Mouse (Mus musculus) erythroblast, embryonic 14.5 days (primary cell): ENCODE data around the gene Gpr1. TPM values are rescaled to one million over a fixed set of nuclear protein-coding genes. Genes with fewer than 3 reads are reported as not detected.

ENCODE experiments used
- H3K27me3 ChIP-seq: 2 replicates; pipeline ENCODE4 v1.6.1; 2012; ENCODE audit warnings: inconsistent platforms; ENCODE audit not compliant: control insufficient read depth
- H3K36me3 ChIP-seq: 2 replicates; pipeline ENCODE4 v1.6.1; 2012; ENCODE audit warnings: mild to moderate bottlenecking, inconsistent platforms; ENCODE audit not compliant: control insufficient read depth
- H3K4me1 ChIP-seq: 2 replicates; pipeline ENCODE4 v1.6.1; 2012; ENCODE audit warnings: inconsistent platforms; ENCODE audit not compliant: control insufficient read depth
- H3K4me3 ChIP-seq: replicated peaks from 2 replicates; pipeline ENCODE3; 2012; ENCODE audit warnings: moderate library complexity, mild to moderate bottlenecking, inconsistent platforms
- H3K9me3 ChIP-seq: 2 replicates; pipeline ENCODE4 v1.6.1; 2012; ENCODE audit warnings: low read length, inconsistent platforms, mixed read lengths; ENCODE audit not compliant: control insufficient read depth
- GATA1 ChIP-seq: IDR thresholded peaks from 2 replicates; pipeline ENCODE4 v1.6.1; 2012; ENCODE audit warnings: low read length, inconsistent platforms, mixed read lengths
- TAL1 ChIP-seq: IDR thresholded peaks from 3 replicates; pipeline ENCODE4 v1.6.1; 2012; ENCODE audit warnings: low read length, inconsistent platforms, mixed read lengths
- polyA plus RNA-seq: library from polyadenylated mRNA; stranded (reverse); fragments of >175 nt; gene quantifications from 2 replicates; pipeline ENCODE4 v1.2.3, GENCODE M21; 2012

Gpr1 gene
- polyA plus RNA-seq, result not detected in 2 replicates

DNA sequence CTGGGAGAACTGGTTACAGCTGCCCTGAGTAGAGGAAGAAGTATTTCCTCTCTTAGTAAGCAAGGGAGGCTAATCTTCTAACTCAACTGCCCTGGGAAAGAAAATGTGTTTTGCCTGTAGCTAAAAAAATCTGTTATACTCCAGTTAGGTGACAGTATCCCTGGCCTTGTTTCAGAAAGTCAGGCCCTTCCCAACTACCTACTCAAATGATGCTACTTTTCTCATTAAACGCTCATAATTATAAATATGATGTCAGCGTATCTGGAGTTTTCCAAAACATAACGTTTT, at the start of gene Gpr1:
Gene Gpr1 (minus strand): TSS at position 273 of the 288 bp plus-strand sequence.
- Histone ChIP-seq H3K36me3 (no peaks in the 10 kb centered on the region), H3K4me1 (no peaks in the 10 kb centered on the region), H3K27me3 (peaks cover 15% of the 10 kb centered on the region), H3K4me3 (no peak within 1 kb of the TSS), H3K9me3 (no peaks in the 10 kb centered on the region)
- TF ChIP-seq GATA1 (no peak), TAL1 (no peak)

DNA sequence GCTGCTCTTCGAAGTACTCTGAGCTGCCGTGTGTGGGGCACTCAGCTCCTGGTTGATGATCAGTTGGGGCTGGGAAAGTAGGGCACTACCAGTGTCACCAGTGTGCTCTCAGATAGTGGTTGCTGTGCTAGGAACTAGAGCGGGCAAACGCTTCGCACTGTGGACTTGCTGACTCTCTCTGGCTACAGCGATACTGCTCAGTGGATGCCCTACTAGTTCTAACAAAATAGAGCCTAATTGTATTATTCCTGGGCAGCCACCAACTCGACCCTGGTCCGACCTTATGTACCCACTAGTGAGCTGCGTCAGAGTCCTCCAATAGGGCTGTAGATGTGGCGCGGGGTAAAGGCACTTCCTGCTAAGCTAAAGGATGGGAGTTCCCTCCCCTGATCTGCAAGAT, 49.3 kb upstream of the Gpr1 start:
- H3K4me3 ChIP-seq, result no peak overlapping the region

DNA sequence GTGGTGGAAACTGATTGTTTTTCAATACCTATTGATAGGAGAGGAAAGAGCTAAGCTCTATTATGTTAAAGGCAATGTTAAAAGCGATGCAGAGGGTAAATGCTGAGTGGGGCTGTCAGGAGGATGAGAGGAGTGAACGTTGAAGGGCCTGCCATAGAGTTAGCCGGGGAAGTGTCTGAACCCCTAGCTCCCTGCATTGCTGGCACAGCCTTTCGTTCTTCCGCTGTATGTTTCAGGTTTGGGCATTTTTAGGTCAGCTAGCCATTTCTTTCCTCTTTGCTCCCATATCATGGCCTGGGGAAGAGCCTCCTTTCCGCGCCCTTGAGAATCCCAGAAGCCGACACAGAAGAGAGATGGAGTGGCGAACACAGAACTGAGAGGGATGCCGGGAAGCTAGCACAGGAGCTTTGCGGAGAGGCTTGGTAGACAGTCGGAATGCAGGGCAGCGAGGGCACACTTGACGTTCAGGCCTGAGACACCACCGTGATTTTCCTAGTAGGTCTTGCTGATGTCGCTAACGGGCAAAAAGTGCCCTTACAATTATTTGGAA, 46.8 kb upstream of the Gpr1 start:
- Histone ChIP-seq H3K9me3 (no peaks in the 10 kb centered on the region), H3K36me3 (no peaks in the 10 kb centered on the region), H3K4me1 (no peaks in the 10 kb centered on the region), H3K4me3 (no peak overlapping the region), H3K27me3 (peaks cover 99% of the 10 kb centered on the region)
- TF ChIP-seq TAL1, result no peak

More for the DNA sequence above, 49.3 kb upstream of the Gpr1 start:
- no peaks in the 10 kb centered on the region for H3K9me3 ChIP-seq
- H3K36me3 ChIP-seq, result no peaks in the 10 kb centered on the region
- H3K4me1 ChIP-seq, result no peaks in the 10 kb centered on the region
- H3K27me3 ChIP-seq, result peaks cover 99% of the 10 kb centered on the region
- no peak for TF ChIP-seq GATA1
- TF ChIP-seq TAL1, result no peak

DNA sequence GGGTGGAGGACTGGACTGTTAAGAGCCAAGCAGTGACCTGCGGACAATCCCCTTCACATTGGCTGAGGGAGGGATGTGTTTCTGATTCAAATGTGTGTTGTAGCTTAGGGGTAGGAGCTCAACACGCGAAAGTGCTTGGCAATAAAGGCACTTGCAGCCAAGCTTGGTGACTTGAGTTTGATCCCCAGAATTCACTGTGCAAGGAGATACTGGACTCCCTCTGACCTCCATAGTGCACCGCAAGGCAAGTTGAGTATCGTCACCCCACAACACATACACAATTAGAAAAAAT, 46.3 kb upstream of the Gpr1 start:
- Histone ChIP-seq H3K27me3 (peaks cover 99% of the 10 kb centered on the region), H3K4me3 (no peak overlapping the region), H3K9me3 (no peaks in the 10 kb centered on the region), H3K36me3 (no peaks in the 10 kb centered on the region), H3K4me1 (no peaks in the 10 kb centered on the region)
- TF ChIP-seq TAL1 (no peak), GATA1 (no peak)

DNA sequence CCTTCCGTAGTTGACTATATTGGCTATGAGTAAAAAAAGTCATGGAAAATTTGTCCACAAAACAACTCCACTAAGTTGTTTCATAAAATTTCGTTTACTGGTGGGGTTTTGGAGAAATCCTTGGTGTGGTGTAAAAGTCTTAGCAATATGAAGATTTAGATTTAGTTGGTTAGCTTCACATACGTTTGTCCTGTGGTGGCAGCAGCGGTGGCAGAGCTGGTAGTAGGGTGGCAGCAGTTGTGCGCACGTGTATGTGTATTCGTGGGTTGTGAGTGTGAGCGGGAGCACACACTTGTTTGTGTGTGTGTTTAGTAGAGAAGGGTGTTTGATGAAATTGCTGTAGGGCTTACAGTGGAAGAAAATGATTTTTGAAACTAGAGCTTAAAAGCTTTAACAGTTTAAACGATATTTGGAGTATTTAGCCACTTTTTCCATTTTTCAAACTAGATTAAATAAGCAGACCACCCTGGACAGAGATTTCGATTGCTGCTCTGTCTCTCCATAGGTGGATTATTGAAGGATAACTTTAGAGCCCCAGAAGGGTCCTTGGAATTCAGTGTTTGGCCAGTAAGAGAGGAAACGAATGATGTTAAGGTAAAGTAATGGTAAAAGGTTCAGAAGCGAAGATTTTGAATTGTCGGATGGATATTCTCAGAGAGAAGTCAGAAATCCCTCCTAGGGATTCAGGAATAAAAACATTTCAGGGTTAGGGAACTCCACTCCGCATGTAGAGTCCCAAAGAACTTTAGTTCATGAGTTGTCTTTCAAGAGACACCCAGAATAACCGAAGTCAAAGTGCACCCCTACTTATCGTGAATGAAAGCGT, 45.8 kb upstream of the Gpr1 start:
- Histone ChIP-seq H3K36me3 (no peaks in the 10 kb centered on the region), H3K4me1 (no peaks in the 10 kb centered on the region), H3K9me3 (no peaks in the 10 kb centered on the region), H3K27me3 (peaks cover 99% of the 10 kb centered on the region), H3K4me3 (no peak overlapping the region)
- no peak for TF ChIP-seq GATA1
- no peak for TF ChIP-seq TAL1

DNA sequence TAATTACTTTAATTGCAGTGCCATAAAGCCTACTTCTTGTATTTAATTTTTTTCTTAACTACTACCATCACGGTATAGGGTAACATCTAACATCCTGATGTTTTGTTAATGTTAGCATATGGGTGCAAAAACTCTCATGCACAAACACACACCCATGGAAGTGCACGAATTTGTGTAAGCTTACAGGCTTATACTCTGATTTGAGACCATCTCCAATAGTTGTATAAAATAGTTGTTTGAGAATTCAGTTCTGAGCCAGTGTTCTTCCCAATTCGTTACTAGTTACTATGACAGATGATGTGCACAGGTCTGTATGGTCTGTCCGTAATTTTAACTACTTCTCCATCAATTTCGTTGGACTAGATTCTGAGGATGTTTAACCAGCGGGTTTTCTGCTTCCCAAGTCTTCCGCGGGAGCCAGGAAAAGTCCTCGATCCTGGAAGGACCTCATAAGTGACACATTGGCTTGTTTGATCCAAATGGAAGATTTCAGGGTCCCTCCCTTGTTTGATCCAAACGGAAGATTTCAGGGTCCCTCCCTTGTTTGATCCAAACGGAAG, 45.0 kb upstream of the Gpr1 start:
- H3K27me3 ChIP-seq, result peaks cover 99% of the 10 kb centered on the region
- TF ChIP-seq GATA1 (no peak), TAL1 (no peak)
- no peaks in the 10 kb centered on the region for H3K36me3 ChIP-seq
- H3K9me3 ChIP-seq, result no peaks in the 10 kb centered on the region
- H3K4me3 ChIP-seq, result no peak overlapping the region
- H3K4me1 ChIP-seq, result no peaks in the 10 kb centered on the region

DNA sequence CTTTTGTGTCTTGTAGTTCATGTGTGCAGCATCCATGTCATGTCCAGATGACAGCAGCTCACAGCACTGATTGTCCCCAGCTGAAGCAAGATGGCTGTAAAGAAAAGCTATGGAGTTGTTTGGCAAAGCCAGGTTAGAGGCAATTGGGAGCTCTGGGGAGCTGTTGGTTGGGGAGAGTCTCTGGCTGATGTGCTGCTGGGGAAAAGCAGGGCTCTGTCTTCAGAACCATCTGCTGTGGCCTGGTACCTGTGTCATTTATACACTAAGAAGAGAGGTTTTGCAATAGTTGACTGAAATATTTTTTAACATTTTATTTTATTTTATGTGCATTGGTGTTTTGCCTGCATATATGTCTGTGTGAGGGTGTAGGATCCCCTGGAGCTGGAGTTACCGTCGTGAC, 44.2 kb upstream of the Gpr1 start:
- no peak overlapping the region for H3K4me3 ChIP-seq
- no peaks in the 10 kb centered on the region for H3K9me3 ChIP-seq
- no peaks in the 10 kb centered on the region for H3K36me3 ChIP-seq
- H3K4me1 ChIP-seq, result no peaks in the 10 kb centered on the region
- TF ChIP-seq TAL1, result no peak
- TF ChIP-seq GATA1, result no peak
- H3K27me3 ChIP-seq, result peaks cover 96% of the 10 kb centered on the region

DNA sequence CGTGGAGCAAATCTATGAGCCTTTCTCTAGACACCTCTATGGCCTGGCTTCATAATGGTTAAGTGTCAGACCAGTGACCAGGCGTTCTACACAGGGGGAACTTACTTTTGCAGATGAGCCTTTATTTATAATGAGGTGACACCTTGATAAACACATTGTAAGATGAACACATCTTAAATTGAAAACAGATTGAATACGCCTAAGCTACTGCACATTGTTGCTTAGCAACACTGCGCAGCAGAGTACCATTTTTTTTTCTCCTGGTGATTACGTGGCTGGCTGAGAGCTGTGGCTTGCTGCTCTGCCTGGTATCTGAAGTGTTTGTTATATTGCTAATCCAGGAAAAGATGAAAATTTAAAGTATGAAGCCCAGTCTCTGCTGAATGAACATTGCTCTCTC, 41.7 kb upstream of the Gpr1 start:
- Histone ChIP-seq H3K9me3 (no peaks in the 10 kb centered on the region), H3K27me3 (peaks cover 96% of the 10 kb centered on the region), H3K4me1 (no peaks in the 10 kb centered on the region), H3K4me3 (no peak overlapping the region), H3K36me3 (no peaks in the 10 kb centered on the region)
- TF ChIP-seq GATA1 (no peak), TAL1 (no peak)

DNA sequence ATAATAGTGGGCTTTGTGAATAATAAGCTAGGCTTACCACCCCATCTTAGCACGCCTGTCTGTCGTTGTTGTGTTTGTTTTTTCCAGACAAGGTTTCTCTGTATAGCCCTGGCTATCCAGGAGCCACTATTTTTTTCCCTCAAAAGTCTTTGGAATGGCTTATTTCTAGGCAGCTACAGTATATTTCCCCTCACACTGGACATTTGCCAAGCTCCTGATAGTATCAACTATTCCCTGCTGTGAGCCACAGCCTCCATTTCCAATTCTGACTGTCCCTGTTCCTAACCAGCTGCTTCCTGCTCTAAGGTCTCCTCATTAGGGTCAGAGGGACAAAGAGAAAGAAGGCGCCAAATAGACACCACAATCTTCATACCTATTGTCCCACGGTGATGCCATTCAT, 40.8 kb upstream of the Gpr1 start:
- H3K9me3 ChIP-seq, result no peaks in the 10 kb centered on the region
- peaks cover 96% of the 10 kb centered on the region for H3K27me3 ChIP-seq
- no peaks in the 10 kb centered on the region for H3K4me1 ChIP-seq
- no peak overlapping the region for H3K4me3 ChIP-seq
- no peaks in the 10 kb centered on the region for H3K36me3 ChIP-seq
- TF ChIP-seq TAL1, result no peak
- no peak for TF ChIP-seq GATA1
